Mouse (Mus musculus) kidney, adult 2 months (tissue): ENCODE data around the gene H2-Ab1. TPM values are rescaled to one million over a fixed set of nuclear protein-coding genes. Genes with fewer than 3 reads are reported as not detected.
"Not testable (repeated sequence)": the region's sequence is repeated elsewhere in the genome, so short reads cannot be mapped to it uniquely, and the experiment has no call there.

Source experiments
- DNase-seq: peaks from one replicate; pipeline ENCODE4 v3.0.0; 2021
- H3K27ac ChIP-seq: fragments of 200-500 bp; 2 replicates; pipeline ENCODE4 v1.5.1; 2012; ENCODE audit warnings: low read depth, low read length, control low read depth, inconsistent platforms; ENCODE audit not compliant: insufficient read depth
- H3K27me3 ChIP-seq: fragments of 200-500 bp; replicated peaks from 2 replicates; pipeline ENCODE4 v1.6.1; 2012; ENCODE audit warnings: mild to moderate bottlenecking, moderate library complexity, low read length, inconsistent platforms; ENCODE audit not compliant: control insufficient read depth, insufficient read depth
- H3K36me3 ChIP-seq: fragments of 200-500 bp; 2 replicates; pipeline ENCODE4 v1.6.1; 2012; ENCODE audit warnings: mild to moderate bottlenecking, moderate library complexity, low read length, inconsistent platforms; ENCODE audit not compliant: control insufficient read depth, insufficient read depth
- H3K4me1 ChIP-seq: fragments of 200-500 bp; 2 replicates; pipeline ENCODE4 v1.6.1; 2011; ENCODE audit warnings: low read length; ENCODE audit not compliant: control insufficient read depth, insufficient read depth
- H3K4me3 ChIP-seq: fragments of 200-500 bp; 2 replicates; pipeline ENCODE4 v1.5.1; 2011; ENCODE audit warnings: mild to moderate bottlenecking, low read depth, low read length, control low read depth; ENCODE audit not compliant: insufficient read depth
- CTCF ChIP-seq: fragments of 200-500 bp; conservative IDR thresholded peaks from 2 replicates; pipeline ENCODE4 v1.5.1; 2011; ENCODE audit warnings: low read depth, mild to moderate bottlenecking, control low read depth, low read length, moderate library complexity, mixed read lengths; ENCODE audit not compliant: insufficient read depth, insufficient read length
- POLR2A ChIP-seq: fragments of 200-500 bp; IDR thresholded peaks from one replicate; pipeline ENCODE4 v1.6.1; 2011; ENCODE audit warnings: low read depth, low read length, control low read depth
- WGBS: fragments of 180-500 bp; shearing (Covaris S2); methylation state at CpG from one replicate; pipeline ENCODE4 v1.1.7; 2018; 5-methylcytosine and 5-hydroxymethylcytosine counted together
- polyA plus RNA-seq: library from polyadenylated mRNA; depleted of rRNA; stranded (reverse); fragments of >200 nt; gene quantifications from 2 replicates; pipeline ENCODE4 v1.2.3, GENCODE M21; 2012

Gene H2-Ab1
- polyA plus RNA-seq, 1 experiment, result 490 TPM

DNA sequence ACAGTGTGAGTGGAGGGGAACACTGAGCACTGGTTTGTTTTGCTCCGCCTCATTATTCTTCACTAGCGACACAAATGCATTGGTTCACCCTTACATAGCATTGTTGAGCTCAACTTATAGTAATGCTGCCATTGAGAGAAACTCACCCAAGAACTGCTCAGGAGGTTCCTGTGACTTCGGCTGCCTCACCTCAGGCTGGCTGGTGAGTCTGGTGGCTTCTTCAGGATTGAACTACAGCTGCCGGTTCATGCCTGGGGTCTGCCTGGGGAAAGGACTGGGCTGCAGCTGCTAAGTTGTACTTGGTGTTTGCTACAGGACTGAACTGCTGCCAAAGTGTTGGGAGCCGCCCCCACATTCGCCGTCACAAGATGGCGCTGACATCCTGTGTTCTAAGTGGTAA is 32.1 kb upstream of the H2-Ab1 start:
- no peak for DNase-seq
- TF ChIP-seq POLR2A (no peak), CTCF (no peak)
- Histone ChIP-seq H3K36me3 (no peaks in the 10 kb centered on the region), H3K27me3 (no peaks in the 10 kb centered on the region), H3K4me1 (no peaks in the 10 kb centered on the region), H3K4me3 (no peak overlapping the region), H3K27ac (no peak overlapping the region)
- 99% methylated on average over 8 of the region's 8 CpGs for WGBS

DNA sequence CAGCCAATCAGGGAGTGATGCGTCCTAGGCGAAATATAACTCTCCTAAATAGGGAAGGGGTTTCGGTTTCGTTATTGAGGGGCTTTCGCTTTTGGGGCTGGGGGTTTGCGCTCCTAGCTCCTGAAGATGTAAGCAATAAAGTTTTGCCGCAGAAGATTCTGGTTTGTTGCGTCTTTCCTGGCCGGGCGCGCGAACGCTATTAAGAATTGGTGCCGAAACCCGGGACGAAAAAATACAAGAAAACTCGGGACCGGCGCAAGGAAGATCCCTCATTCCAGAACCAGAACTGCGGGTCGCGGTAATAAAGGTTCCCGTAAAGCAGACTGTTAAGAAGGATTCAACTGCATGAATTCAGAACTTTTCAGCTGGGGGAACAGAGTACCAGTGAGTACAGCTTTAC is 31.6 kb upstream of the H2-Ab1 start:
- not testable (repeated sequence) for H3K4me3 ChIP-seq, H3K36me3 ChIP-seq, H3K27ac ChIP-seq, DNase-seq, H3K4me1 ChIP-seq, H3K27me3 ChIP-seq
- WGBS, result 98% methylated on average over 16 of the region's 23 CpGs

DNA sequence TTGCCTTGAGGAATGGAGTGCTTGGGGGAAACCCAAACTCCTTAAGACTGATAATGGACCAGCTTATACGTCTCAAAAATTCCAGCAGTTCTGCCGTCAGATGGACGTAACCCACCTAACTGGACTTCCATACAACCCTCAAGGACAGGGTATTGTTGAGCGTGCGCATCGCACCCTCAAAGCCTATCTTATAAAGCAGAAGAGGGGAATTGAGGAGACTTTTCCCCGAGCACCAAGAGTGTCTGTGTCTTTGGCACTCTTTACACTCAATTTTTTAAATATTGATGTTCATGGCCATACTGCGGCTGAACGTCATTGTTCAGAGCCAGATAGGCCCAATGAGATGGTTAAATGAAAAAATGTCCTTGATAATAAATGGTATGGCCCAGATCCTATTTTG is 26.5 kb upstream of the H2-Ab1 start:
- not testable (repeated sequence) for H3K36me3 ChIP-seq, H3K4me3 ChIP-seq, H3K27ac ChIP-seq, H3K4me1 ChIP-seq, H3K27me3 ChIP-seq
- DNase-seq, result peak; percentile 22
- 95% methylated on average over 9 of the region's 9 CpGs for whole genome bisulfite sequencing

DNA sequence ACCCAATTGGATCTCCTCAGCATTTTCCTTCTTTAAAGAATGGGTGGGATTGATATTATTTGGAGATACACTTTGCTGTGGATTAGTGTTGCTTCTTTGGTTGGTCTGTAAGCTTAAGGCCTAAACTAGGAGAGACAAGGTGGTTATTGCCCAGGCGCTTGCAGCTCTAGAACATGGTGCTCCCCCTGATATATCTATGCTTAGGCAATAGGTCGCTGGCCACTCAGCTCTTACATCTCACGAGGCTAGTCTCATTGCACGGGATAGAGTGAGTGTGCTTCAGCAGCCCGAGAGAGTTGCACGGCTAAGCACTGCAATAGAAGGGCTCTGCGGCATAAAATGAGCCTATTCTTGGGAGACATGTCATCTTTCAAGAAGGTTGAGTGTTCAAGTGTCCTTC is 25.5 kb upstream of the H2-Ab1 start:
- 88% methylated on average over 7 of the region's 7 CpGs for WGBS
- DNase-seq, H3K36me3 ChIP-seq, H3K27me3 ChIP-seq, H3K4me1 ChIP-seq, H3K27ac ChIP-seq, H3K4me3 ChIP-seq: not testable (repeated sequence)

DNA sequence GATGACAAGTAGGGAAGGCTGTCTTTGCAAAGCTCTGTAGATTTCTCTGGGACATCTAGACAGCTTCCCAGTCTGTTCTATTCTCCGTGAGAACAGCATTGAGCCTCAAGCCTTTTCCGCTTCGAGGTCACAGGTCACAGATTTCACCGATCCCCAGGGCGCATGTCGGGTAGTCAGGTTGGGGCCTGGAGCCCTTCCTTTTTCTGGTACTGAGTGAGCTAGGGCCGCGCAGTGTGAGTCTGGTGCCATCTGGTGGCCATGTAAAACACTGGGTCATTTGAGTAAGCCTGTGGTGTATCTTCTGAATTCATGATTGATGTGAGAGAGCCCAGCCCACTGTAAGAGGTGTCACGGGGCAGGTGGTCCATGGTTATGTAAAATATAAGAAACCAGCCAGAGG is 22.6 kb upstream of the H2-Ab1 start:
- 13% methylated on average over 9 of the region's 9 CpGs for WGBS
- TF ChIP-seq CTCF (peak; percentile 94), POLR2A (no peak)
- Histone ChIP-seq H3K27me3 (no peaks in the 10 kb centered on the region), H3K36me3 (no peaks in the 10 kb centered on the region), H3K4me3 (no peak overlapping the region), H3K27ac (no peak overlapping the region), H3K4me1 (no peaks in the 10 kb centered on the region)
- peak; percentile 87 for DNase-seq

DNA sequence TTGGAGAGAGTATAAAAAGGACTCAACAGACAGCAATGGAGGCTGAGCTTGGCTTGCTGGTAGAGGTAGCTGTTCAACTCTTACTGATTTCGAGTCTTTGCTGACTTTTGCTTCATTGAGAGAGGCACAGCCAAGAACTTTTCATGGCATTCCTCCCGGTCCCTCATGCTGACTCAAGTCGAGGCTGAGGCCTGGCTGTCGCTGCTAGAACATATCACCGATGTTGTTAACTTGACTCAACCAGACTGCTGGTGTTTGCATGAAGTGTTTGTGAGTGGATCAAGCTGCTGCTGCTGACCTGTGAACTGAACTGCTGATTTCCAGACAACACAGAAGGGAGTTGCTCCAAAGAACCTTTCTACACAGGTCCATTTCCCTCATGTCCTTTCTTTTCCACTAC is 20.8 kb upstream of the H2-Ab1 start:
- no peaks in the 10 kb centered on the region for H3K27me3 ChIP-seq
- H3K36me3 ChIP-seq, result no peaks in the 10 kb centered on the region
- TF ChIP-seq CTCF (no peak), POLR2A (no peak)
- H3K27ac ChIP-seq, result no peak overlapping the region
- 74% methylated on average over 5 of the region's 5 CpGs for WGBS
- no peak overlapping the region for H3K4me3 ChIP-seq
- DNase-seq, result no peak
- H3K4me1 ChIP-seq, result no peaks in the 10 kb centered on the region

DNA sequence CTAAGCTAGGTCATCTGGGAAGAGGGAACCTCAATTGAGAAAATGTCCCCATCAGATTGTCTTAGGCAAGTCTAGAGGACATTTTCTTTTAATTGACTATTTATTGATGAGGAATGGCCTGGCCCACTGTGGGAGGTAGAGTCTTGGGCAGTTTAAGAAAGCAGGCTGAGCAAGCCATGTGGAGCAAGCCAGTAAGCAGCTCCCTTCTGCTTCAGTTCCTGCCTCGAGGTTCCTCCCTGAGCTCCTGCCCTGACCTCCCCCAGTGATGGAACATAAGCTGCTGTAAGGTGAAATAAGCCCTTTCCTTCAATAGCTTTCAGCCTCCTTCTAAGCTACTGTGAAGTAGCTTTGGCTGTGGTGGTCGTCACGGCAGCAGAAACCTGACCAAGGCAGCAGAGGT is 19.7 kb upstream of the H2-Ab1 start:
- Histone ChIP-seq H3K4me3 (no peak overlapping the region), H3K36me3 (no peaks in the 10 kb centered on the region), H3K4me1 (no peaks in the 10 kb centered on the region), H3K27ac (no peak overlapping the region), H3K27me3 (no peaks in the 10 kb centered on the region)
- DNase-seq, result no peak
- WGBS, result 68% methylated on average over 3 of the region's 3 CpGs
- no peak for TF ChIP-seq CTCF
- no peak for TF ChIP-seq POLR2A

DNA sequence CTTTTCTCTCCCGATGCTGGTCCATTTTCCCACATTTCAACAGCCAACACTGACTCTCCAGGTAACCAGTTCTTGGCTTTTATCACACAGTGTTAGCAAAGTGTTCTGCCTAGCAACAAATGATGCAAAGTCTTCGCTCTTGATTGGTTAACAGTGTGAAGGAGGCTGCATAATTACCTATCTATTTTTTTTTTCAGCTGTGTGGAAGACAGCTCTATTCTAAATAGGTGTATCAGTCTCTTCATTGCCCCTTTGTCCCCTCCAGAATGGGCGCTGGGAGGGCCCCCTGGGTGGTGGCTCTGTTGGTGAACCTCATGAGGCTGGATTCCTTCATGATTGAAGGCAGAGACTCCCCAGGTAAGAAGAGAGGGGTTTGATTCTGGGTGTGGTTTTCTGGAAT is 18.8 kb upstream of the H2-Ab1 start, which contains the start of gene H2-Ob:
Gene H2-Ob, plus strand, starts transcription at position 198 of the 400 bp plus-strand sequence.
- Histone ChIP-seq H3K27me3 (no peaks in the 10 kb centered on the region), H3K4me3 (no peak within 1 kb of the TSS), H3K36me3 (no peaks in the 10 kb centered on the region), H3K4me1 (no peaks in the 10 kb centered on the region), H3K27ac (peak within 1 kb of the TSS; percentile 93)
- no peak for TF ChIP-seq CTCF
- no peak for TF ChIP-seq POLR2A
- DNase-seq, result peak; percentile 75
- 56% methylated on average over 3 of the region's 3 CpGs for WGBS
